Mouse (Mus musculus) macrophage (primary cell): ENCODE data around the gene Tjp3. TPM values are rescaled to one million over a fixed set of nuclear protein-coding genes. Genes with fewer than 3 reads are reported as not detected.
A peak's percentile ranks its signal among the peaks of the same experiment; 100 is the strongest.

ENCODE experiments used
- H3K27ac ChIP-seq: fragments of 350-480 bp; formaldehyde crosslinking; 2 replicates; pipeline ENCODE4 v1.9.0; 2021
- H3K36me3 ChIP-seq: fragments of 350-480 bp; formaldehyde crosslinking; 2 replicates; pipeline ENCODE4 v1.9.0; 2021; ENCODE audit errors: inconsistent target
- H3K4me3 ChIP-seq: fragments of 350-480 bp; formaldehyde crosslinking; 2 replicates; pipeline ENCODE4 v1.9.0; 2021; ENCODE audit errors: inconsistent target
- H3K79me2 ChIP-seq: fragments of 350-480 bp; formaldehyde crosslinking; 2 replicates; pipeline ENCODE4 v1.9.0; 2021; ENCODE audit errors: inconsistent target
- WGBS: methylation state at CpG from one replicate; pipeline ENCODE4 v1.1.7; 2026; ENCODE audit warnings: inconsistent platforms; ENCODE audit not compliant: missing documents; 5-methylcytosine and 5-hydroxymethylcytosine counted together
- polyA plus RNA-seq: library from polyadenylated mRNA; stranded (reverse); fragments of 250-400 nt; gene quantifications from 3 replicates; pipeline ENCODE4 v1.2.4, GENCODE M21; 2018; ENCODE audit warnings: inconsistent platforms
- total RNA-seq, 78 experiments: library from RNA; depleted of rRNA; stranded (reverse); fragments of 250-400 nt; gene quantifications; 1 replicate in 9 of 78; 2 replicates in 24 of 78; 3 replicates in 43 of 78; 4 replicates in 2 of 78; pipeline ENCODE4 v1.2.4; 2018; ENCODE audit warnings: inconsistent platforms in 56 of 78

The Tjp3 gene
- total RNA-seq (2018; cell fraction: chromatin; rRNA removed), result 10 to 100 TPM in 7 of 26 experiments, 1 to 10 TPM in 18, under 1 TPM in 1; 0.75 to 37.3 (median 7.3) TPM
- 1 to 10 TPM; 1.1 to 6.3 (median 2.9) TPM for total RNA-seq (2018; cell fraction: cytosol; rRNA removed)
- 10 to 100 TPM in 2 of 26 experiments, 1 to 10 TPM in 23, under 1 TPM in 1; 0.63 to 11.8 (median 3.8) TPM for total RNA-seq (2018; cell fraction: nucleus; rRNA removed)
- 1.7 to 4.2 TPM (median 3.3 TPM) in 3 replicates for polyA plus RNA-seq

- H3K4me3 ChIP-seq, result no peak within 1 kb of the TSS
- WGBS, result 17% methylated on average over 9 of the region's 9 CpGs
- H3K27ac ChIP-seq, result peak within 1 kb of the TSS; percentile 41
- no peaks in the 10 kb centered on the region for H3K36me3 ChIP-seq
- H3K79me2 ChIP-seq, result peaks cover 35% of the 10 kb centered on the region
These were observed at the start of gene Tjp3 for GRCm38 (mm10) chr10:81291511-81292104. Gene Tjp3 (minus strand): TSS chr10:81291581.

GRCm38 (mm10) chr10:81340551-81341332, 49.4 kb upstream of the Tjp3 start:
- WGBS, result 85% methylated on average over 17 of the region's 17 CpGs
- Histone ChIP-seq H3K4me3 (no peak overlapping the region), H3K79me2 (no peaks in the 10 kb centered on the region), H3K36me3 (no peaks in the 10 kb centered on the region), H3K27ac (no peak overlapping the region)

DNA sequence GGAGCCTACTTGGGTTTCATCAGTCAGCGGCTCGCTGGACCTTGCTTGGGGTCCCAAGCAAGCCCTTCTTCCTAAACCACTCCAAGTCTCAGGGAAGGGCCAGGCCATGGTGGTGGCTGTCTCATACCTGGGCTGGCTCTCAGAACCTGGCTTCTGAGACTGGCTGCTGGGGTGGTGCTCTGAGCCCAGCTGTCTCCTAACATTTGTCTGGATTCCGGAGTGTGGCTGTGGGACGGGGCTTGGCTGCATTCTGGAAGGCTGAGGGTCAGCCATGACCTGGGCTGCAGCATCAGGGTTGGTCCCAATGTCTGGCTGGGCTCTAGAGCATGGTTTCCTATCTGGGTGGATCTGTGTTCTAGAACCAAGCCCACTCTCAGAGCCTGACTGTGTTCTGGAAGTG, 45.2 kb upstream of the Tjp3 start:
- WGBS, result 87% methylated on average over 4 of the region's 4 CpGs
- no peaks in the 10 kb centered on the region for H3K79me2 ChIP-seq
- H3K36me3 ChIP-seq, result no peaks in the 10 kb centered on the region
- H3K4me3 ChIP-seq, result no peak overlapping the region
- H3K27ac ChIP-seq, result no peak overlapping the region

DNA sequence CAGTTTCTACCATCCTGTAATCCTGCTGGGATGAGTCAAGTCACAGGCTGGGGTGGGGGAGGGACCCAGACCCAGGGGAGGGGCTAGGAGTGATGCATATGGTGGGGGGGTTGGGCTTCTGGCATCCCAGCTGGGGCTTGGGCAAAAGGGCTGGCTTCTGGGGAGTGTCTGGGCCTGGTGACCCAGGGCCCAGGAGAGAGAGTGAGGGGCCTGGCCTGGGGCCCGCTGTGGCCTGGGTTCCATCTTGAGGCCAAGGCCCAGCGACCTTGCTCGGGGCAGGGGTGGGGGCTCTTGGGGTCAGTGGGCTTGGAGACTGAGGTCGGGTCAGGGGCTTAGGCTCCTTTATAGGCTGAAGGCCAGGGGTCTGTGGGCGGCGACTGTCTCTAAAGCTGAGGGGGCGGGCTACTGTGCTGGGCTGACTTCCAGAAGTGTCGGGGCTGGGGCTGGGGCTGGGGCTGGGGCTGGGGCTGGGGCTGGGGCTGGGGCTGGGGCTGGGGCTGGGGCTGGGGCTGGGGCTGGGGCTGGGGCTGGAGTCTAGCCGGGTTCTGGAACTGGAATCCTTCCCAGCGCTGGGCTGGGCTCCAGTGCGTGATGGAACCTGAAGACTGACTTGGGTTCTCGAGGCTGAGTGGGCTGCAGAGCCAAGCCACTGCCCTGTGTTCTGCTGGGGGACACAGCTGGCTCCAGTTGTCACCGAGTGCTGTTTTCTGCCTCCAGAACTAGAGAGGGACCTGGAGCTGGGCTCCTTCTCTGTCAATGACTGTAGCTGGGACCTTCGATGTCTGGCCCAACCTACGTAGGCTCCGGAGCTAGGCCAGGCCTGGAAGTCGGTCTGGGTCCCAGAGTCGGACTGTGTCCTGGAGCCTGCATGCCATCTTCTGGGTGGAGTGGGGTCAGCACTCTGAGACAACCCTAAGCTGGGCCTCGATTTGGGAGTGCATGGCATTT, 44.3 kb upstream of the Tjp3 start:
- no peak overlapping the region for H3K27ac ChIP-seq
- H3K36me3 ChIP-seq, result no peaks in the 10 kb centered on the region
- no peaks in the 10 kb centered on the region for H3K79me2 ChIP-seq
- WGBS, result 83% methylated on average over 15 of the region's 19 CpGs
- no peak overlapping the region for H3K4me3 ChIP-seq

GRCm38 (mm10) chr10:81334324-81334723, 42.9 kb upstream of the Tjp3 start:
- no peak overlapping the region for H3K4me3 ChIP-seq
- no peak overlapping the region for H3K27ac ChIP-seq
- no peaks in the 10 kb centered on the region for H3K79me2 ChIP-seq
- no peaks in the 10 kb centered on the region for H3K36me3 ChIP-seq
- 88% methylated on average over 11 of the region's 11 CpGs for WGBS

DNA sequence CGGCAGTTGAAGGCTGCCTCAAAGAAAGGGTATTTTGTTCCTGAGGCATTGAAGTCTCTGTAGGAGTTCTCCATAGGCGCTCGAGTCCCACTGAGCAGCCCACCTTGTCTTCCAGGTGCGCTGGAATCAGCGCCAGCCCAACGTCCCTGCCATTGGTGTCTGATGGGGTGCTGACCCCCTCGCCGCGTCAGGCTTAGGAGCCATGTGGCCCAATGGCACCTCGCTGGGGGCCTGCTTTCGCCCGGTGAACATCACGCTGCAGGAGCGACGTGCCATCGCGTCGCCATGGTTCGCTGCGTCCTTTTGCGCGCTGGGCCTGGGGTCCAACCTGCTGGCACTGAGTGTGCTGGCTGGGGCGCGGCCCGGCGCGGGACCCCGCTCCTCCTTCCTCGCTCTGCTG, 40.9 kb upstream of the Tjp3 start:
- Histone ChIP-seq H3K27ac (no peak overlapping the region), H3K36me3 (no peaks in the 10 kb centered on the region), H3K79me2 (no peaks in the 10 kb centered on the region), H3K4me3 (no peak overlapping the region)
- WGBS, result 97% methylated on average over 22 of the region's 29 CpGs

DNA sequence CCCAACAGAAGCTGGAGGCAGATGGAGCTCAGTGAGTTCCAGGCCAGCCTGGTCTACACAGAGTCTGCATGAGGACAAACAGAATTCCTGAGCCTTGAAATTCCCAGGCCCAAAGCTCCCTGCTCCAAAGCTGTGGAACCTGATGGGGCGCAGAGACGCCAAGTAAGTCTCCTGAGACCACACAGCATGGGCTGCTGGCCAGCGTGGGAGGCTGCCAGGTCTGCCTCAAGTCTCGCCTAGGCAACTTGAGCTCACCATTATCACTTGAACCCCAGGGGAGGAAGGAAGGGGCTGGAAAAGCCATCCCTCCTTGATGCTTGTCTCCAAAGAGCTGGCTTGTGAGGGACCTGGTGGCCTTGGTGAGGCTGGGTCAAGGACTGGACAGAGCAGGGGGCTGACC, 38.6 kb upstream of the Tjp3 start:
- 79% methylated on average over 4 of the region's 4 CpGs for WGBS
- Histone ChIP-seq H3K4me3 (no peak overlapping the region), H3K36me3 (peaks cover 16% of the 10 kb centered on the region), H3K79me2 (no peaks in the 10 kb centered on the region), H3K27ac (no peak overlapping the region)

- no peaks in the 10 kb centered on the region; the same call in 1 of the 2 replicates for H3K79me2 ChIP-seq
- H3K4me3 ChIP-seq, result no peak overlapping the region
- H3K27ac ChIP-seq, result no peak overlapping the region
- peaks cover 22% of the 10 kb centered on the region for H3K36me3 ChIP-seq
- WGBS, result 51% methylated on average over 10 of the region's 10 CpGs
These were observed 38.0 kb upstream of the Tjp3 start for GRCm38 (mm10) chr10:81329194-81329975.

GRCm38 (mm10) chr10:81328386-81328785, 37.0 kb upstream of the Tjp3 start, which contains the start of gene Tbxa2r:
Gene Tbxa2r (plus strand): TSS chr10:81328731.
- no peak within 1 kb of the TSS for H3K4me3 ChIP-seq
- H3K36me3 ChIP-seq, result peaks cover 32% of the 10 kb centered on the region
- H3K79me2 ChIP-seq, result peaks cover 6% of the 10 kb centered on the region; the same call in 1 of the 2 replicates
- H3K27ac ChIP-seq, result no peak within 1 kb of the TSS
- WGBS, result 44% methylated on average over 10 of the region's 10 CpGs

DNA sequence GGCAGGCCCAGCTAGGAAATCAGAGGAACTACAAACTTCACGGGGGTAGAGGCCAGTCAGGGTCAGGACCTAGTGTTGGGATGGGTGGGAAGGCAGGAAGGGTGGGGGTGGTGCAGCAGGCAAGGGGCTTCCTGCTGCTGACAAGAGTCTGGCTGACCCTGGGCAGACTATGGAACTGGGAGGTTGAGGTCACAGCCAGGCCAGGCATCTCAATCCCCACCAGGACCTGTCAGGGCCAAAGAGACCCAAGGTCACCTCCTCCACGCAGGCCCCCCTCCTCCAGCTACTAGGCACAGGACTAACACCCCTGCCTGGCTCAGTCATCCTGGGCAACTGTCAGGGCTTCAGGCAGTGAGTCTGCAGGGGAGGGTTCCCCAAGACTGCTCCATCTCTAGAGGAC, 36.6 kb upstream of the Tjp3 start:
- 46% methylated on average over 2 of the region's 2 CpGs for WGBS
- Histone ChIP-seq H3K36me3 (peaks cover 36% of the 10 kb centered on the region), H3K79me2 (peaks cover 10% of the 10 kb centered on the region; the same call in 1 of the 2 replicates), H3K4me3 (no peak overlapping the region), H3K27ac (no peak overlapping the region)

- 39% methylated on average over 3 of the region's 6 CpGs for WGBS
- Histone ChIP-seq H3K4me3 (no peak overlapping the region), H3K27ac (no peak overlapping the region), H3K36me3 (peaks cover 41% of the 10 kb centered on the region), H3K79me2 (peaks cover 21% of the 10 kb centered on the region)
These were observed 35.5 kb upstream of the Tjp3 start for GRCm38 (mm10) chr10:81326858-81327257.

- 91% methylated on average over 17 of the region's 18 CpGs for WGBS
- peaks cover 27% of the 10 kb centered on the region for H3K79me2 ChIP-seq
- H3K36me3 ChIP-seq, result peaks cover 41% of the 10 kb centered on the region
- no peak overlapping the region for H3K27ac ChIP-seq
- H3K4me3 ChIP-seq, result no peak overlapping the region
These were observed 34.4 kb upstream of the Tjp3 start for GRCm38 (mm10) chr10:81325781-81326180.

- H3K36me3 ChIP-seq, result peaks cover 41% of the 10 kb centered on the region
- WGBS, result 96% methylated on average over 14 of the region's 21 CpGs
- peaks cover 27% of the 10 kb centered on the region for H3K79me2 ChIP-seq
These were observed 33.8 kb upstream of the Tjp3 start for GRCm38 (mm10) chr10:81325176-81325575.

More at GRCm38 (mm10) chr10:81325176-81325575, 33.8 kb upstream of the Tjp3 start:
- H3K27ac ChIP-seq, result no peak overlapping the region
- H3K4me3 ChIP-seq, result no peak overlapping the region
